Mouse (Mus musculus) G1E-ER4 (cell line): ENCODE measurements around the gene Fam98b. TPM values are rescaled to one million over a fixed set of nuclear protein-coding genes. Genes with fewer than 3 reads are reported as not detected.

Experiments
- GATA1 ChIP-seq: IDR thresholded peaks from one replicate; pipeline ENCODE4 v1.8.0; 2012; ENCODE audit warnings: low read length, inconsistent platforms
- polyA plus RNA-seq: library from polyadenylated mRNA; stranded (reverse); fragments of >175 nt; gene quantifications from 2 replicates; pipeline ENCODE4 v1.2.3, GENCODE M21; 2012

Fam98b gene
- polyA plus RNA-seq: 9.3 and 9.7 TPM in 2 replicates

DNA sequence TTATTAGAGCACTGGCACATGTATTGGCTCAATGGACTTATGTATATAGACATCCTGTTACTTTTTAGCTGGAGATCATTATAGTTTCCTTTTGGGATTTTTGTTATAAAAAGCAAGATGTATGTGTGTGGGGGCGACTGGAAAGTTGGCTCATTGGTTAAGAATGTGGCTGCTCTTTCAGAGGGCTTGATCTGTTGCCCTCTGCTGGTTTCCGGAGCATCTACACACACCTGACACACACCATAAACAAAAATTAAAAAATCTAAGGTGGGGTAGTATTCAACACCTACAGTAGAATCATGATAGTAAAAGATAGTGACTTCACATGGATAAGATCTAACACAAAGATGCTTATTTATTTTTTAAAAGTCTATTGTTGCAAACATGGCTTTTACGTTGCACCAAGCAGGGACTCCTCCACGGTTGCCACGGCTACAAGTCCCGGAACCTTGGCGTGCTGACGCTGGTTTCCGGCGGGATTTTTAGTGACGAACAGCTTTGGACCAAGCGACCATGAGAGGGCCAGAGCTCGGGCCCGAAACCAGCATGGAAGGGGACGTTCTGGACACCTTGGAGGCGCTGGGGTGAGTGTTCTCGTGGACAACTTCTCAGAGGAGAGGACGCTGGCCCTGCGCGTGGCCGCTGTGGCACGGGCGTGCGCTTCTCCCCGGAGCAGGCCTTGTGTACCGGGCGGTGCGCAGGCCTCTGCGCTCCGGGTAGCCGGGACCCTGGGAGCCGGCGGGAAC, at the start of gene Fam98b:
Gene Fam98b, plus strand, starts transcription at position 485 of the 746 bp plus-strand sequence.
- TF ChIP-seq GATA1: no peak

DNA sequence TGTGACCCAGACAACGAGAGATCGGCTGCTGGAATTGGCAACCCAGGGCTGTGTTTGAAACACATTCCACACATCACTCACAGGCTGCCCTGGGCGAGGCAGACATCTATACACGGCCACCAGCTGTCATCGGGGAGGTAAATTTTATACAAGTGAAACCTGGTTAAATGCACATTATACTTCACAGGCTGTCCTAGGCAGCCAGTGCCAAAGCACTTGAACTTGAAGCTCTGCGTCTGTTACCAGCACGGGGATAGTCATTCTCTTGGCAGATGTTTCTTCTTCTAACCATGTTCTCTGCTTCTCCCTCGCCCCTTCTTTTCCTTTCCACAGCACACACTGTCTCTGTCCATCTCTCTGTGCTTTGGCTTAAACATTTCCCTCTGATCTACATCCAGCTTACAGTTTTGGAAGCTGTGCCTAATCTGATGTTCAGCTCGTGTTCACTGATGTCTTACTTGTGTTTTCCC, 48.6 kb upstream of the Fam98b start:
- TF ChIP-seq GATA1: no peak

DNA sequence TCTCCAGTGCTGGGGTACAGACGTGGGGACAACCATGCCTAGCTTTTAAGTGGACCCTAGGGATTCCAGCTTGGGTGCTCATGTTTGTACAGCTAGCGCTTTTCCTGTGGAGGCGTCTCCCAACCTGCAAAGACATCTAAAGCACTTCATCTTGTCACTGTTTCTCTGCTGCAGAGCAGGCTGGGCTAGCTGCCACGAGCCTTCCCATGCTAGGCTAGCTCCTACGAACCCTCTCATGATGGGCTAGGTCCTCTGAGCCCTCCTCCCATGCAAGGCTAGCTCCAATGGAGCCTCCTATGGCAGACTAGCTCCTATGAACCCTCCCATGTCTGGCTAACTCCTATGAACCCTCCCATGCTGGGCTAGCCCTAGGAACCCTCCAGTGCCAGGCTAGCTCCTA, 46.2 kb upstream of the Fam98b start:
- no peak for TF ChIP-seq GATA1

DNA sequence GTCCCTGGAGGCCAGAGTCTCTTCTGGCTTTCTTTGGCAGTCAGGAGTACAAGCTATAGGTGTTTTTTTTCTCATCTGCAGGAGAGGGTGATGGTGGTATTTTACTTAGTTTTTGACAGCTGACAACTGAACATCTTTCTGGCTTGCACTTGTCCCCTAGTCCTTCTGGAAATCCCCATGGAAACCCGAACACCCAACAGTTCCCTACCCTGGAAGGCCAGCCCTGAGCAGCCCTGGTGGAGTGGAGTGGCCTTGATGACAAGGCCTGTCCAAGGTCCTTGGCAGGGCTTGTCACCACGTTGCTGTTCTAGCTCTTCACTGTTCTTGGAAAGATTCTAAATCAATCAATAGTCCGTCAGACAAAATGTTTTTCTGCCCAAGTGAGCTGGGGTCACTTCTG, 45.0 kb upstream of the Fam98b start:
- TF ChIP-seq GATA1: no peak

DNA sequence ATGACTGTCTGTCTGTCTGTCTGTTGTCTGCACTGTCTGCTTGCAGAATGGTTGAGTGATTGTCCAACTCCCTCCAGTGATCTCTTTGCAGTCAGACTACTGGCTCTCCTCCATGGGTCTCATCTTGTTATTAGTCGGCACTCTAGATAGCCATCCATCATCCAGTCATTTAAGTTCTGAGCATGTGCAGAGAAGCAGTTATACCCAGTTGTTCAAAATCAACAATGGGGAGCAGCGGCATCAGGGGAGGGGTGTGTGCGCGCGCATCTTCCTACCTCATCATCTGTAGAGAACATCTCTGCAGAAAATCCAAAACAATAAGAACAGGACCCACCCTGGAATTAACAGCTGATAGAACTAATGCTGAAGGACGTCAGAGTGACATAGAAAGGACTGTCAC, 44.5 kb upstream of the Fam98b start:
- no peak for TF ChIP-seq GATA1

DNA sequence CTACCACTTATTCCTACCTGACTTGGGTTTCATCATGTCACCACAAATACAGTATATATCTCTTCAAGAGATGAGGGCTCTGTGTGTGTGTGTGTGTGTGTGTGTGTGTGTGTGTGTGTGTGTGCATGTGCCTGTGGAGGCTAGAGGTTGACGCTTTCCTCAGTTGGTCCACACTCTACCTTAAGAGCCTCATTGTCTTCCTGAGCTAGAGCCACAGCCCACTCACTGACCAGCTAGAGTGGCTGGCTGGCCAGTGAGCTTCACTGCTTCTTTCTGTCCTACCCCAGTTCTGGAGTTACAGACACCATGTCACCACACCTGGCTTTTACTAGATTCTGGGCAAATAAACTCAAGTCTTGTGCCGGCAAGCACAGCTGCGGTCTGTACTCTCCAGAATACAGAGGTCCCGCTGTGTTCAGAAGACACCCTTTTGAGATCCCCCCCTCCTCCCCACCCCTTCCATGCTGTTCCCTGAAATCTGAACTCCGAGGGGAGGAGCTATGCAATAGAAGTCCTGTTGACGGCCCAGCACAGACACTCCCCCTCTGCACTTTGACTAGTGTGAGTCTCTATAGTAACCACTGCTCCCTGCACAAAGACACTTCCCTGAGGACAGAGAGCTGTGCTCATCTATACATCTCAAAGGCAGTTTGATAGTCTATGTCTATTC, 39.0 kb upstream of the Fam98b start:
- TF ChIP-seq GATA1: no peak

DNA sequence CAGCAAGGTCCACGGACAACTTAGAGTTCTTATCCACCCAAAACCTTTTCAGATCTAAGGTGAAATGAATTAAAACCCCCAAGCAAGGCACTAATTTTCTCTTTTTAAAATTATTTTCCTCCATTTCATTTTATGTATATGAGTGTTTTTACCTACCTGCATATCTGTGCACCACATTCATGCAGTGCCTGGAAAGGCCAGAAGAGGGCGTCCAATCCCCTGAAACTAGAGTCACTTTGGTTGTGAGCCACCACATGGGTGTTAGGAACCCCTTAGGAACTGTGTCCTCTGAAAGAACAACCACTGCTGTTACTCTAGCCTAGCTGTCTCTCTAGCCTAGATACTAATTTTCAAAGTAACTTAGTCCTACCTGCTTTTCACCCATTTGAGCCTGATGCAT, 33.4 kb upstream of the Fam98b start:
- TF ChIP-seq GATA1: no peak

DNA sequence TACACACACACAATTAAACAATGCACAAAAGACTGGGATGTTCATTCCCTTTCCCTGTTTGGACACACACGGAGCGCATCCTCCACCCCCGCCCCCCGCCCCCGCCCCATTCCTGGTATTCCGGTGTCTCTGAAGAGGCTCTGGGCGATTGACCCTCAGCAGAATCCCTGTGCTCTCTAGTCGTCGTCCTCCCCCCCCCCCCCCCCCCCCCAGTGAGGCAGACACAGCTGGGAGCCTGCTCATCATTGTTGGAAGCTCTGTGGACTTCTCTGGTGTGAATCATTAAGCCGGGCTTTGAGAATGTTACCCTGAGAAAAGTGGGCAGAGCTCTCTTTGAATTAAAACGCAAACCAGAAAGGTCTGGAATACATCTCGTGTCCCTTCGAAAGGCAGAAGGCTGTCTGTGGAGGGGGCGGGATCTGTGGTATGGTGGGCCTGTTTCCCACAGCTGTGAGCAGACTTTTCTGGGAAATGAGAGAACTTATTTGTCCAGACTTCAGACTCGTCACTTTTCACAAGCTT, 31.8 kb upstream of the Fam98b start:
- TF ChIP-seq GATA1: no peak

DNA sequence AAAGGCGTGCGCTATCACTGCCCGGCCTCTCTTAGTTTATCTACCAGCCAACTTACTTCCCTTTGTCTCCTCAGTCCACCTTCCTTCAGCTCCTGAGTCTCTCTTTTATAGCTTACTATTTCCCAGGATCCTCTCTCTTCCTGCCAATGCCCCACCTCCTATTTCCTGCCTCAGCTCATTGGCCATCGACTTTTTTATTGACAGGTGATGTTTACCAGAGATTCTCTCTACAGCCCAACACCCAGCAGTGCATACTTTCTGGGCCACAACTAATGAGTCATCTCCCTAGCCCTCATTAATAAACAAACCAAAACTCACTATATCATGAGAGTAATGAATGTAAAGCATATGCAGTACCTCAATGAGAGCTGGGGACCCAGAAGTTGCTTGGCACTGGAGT, 30.0 kb upstream of the Fam98b start:
- TF ChIP-seq GATA1: no peak

DNA sequence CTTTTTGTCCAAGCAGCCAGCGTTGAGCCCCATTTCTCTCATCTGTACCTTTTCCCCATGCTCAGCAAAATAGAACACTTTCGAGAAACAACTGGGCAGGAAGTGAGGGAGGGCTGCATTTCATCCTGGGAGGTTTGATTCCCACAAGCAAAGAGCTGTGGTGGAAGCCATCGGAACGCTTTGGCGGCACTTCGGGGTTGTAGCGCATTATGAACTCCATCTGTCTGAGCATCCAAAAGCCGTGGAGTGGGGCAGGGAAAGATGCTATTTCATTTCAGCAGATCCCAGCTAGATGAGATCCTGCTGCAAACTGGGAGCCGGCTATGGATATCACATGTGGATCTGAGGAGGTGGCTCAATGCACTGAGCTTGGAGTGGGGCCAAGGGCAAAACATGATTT, 26.9 kb upstream of the Fam98b start:
- no peak for TF ChIP-seq GATA1

DNA sequence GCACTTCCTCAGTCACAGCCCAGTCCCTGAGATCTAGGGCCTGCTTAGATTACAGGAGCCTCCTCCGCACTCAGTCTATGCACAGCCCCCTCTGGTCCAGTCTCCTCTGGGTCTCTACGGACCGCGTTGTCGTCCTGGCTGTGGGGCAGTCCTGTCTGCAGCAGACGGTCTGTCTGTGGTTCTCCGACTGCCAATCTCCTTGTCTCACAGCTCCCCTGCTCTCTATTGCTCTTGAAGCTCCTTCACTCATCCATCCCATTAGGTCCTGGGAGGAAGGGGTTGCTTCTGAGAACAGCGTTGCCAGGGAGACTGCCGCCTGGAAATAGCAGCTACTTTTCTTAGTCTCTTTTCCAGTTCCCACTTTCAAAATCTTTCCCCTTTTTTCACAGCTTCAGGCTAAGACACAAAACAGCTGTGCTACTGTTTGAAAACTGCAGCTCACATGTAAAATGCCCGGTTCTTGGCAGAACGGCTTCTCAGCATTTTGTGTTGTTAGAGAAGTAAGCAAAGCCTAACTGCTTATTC, 20.9 kb upstream of the Fam98b start:
- TF ChIP-seq GATA1: no peak

DNA sequence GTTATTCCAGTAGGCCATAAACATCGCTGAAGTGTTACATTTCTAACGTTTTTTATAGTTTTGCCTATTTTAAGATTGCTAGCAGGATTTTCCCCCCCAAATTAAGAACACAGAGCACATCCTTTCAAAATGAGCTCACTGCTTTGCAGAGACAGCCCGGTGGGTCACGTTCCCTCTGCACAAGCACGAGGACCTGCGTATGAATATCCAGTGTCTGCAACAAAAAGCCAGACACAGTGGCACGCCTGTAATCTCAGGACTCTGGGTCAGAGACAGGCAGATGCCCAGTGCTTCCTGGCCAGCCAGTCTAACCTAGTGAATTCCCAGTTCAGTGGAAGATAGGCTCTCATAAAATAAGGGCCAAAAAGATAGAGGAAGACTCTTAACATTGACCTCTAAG, 19.3 kb upstream of the Fam98b start:
- TF ChIP-seq GATA1: no peak

DNA sequence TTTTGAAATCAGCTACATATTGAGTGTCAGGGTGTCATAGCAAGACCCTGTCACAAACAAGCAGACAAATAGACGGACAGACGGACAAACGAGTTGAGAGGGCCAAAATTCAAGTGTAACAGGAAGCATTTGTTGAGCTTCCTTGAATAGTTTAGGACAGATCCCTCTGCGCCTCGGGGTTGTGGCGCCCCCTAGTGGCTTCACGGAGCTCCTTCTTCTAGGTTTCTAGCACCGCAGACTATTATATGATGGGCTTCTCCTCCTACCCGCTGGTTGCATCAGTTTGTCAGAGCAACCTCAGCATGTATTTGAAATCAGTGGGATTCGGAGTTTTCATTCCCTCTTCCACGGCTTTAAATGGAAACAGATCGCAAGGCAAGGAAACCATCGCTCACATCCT, 18.3 kb upstream of the Fam98b start:
- no peak for TF ChIP-seq GATA1

DNA sequence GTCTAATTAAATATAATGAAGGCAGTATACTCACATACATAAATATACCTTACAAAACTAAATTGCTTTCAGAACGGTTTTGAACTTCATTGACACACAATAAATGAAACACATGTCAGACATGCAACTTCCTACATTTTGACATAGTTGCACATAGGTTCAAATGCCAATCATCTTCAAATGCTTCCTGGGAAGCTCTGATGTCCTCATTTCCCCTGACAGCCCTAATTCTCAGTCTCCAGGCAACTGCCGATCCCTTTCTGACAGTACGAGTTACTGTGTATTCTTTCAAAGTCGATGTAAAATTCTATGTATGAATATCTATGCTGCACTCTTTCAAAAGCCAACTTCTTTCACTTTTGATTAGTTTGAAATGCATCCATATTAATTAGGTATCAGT, 7.6 kb upstream of the Fam98b start:
- TF ChIP-seq GATA1: no peak

DNA sequence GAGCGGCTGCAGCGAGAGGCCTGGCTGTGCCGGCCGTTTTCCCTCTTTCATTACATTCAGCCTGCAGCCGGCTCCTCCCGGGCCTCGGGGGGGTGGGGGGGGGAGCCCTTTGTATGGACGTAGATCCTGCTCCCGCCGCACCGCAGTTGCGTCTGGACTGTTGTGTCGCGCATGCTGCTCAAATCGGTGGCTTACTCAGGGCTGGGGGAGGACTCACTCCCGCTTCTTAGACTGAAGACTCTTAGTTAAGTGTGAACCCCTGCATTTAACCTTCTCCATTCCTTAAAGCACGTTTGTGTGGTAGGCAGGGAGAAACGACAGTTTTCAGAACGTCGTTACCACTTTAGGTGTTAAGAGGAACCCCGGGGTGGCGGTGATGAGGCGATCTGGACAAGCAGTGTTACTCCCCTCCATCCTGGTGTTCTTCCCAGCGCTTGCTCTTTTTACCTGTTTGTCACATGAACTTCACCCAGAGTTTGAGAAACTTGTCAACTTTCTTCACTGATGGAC, 517 bp downstream of the Fam98b start:
- no peak for TF ChIP-seq GATA1

DNA sequence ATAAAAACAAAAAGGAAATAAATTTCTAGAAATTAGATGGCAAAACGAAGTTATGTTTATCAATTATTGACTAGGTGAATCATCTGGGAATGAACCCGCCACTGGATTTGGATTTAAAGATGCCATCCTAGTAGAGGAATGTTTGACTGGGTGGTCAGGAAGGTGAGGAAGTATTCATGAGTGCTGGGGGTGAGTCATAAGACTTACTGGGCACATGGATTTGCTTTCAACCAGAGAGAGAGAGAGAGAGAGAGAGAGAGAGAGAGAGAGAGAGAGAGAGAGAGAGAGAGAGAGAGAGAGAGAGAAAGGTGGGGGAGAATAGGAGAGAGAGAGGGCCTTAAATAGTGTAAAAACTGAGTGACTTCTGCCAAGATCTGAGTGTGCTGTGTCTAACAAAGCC, 5.9 kb downstream of the Fam98b start:
- no peak for TF ChIP-seq GATA1

DNA sequence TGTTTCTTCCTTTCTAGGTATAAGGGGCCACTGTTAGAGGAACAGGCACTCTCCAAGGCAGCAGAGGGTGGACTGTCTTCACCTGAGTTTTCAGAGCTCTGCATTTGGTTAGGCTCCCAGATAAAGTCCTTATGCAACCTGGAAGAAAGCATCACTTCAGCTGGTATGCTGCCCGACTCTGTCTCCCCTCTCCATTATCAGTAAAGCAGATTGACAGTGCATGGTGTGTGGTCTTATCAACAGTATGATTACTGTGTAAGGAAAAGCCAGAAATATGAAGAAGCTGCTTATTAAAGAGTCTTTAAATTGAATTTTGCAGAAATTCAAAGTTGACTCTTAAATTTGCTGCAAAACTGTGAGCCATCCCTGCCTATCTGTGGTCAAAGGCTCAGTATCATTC, 8.1 kb downstream of the Fam98b start:
- no peak for TF ChIP-seq GATA1

DNA sequence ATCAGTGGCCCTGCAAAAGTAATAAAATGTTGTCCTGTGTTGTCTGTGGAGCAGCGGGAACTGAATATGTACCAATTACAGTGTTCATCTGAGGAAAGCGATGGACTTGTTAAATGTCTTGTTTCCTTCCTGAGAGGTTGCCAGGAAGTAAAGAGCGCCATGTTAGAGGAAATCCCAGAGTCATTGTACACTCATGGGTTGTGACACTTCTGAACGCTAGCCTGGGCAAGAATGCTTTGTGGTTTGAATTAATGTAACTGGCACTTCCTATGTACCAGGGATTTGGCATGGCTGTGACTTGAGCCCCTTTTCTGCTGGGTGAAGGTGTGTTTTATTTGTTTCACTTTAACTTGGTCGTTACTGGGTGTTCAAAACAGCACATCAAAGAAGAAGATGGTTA, 12.6 kb downstream of the Fam98b start:
- no peak for TF ChIP-seq GATA1
